Mouse (Mus musculus): ENCODE results near the gene Sort1.

- TF ChIP-seq CTCF (IDR thresholded peaks at IDR 0.05; ENCODE audit: extremely low read depth, insufficient read depth, low read length) (no peak), POLR2A (IDR thresholded peaks at IDR 0.05; ENCODE audit: extremely low read depth, insufficient read depth, low read length) (no peak)
These were observed 71.4 kb downstream of the Sort1 start for GRCm38 (mm10) chr3:108355245-108355644.

Data from cortical plate, adult 2 months (tissue).